Comparison of ENCODE assay signal across 28 mouse cellular contexts in genomic region chr11:76728093-76728492, GRCm38 (mm10). TPM values are rescaled to one million over a fixed set of nuclear protein-coding genes. Genes with fewer than 3 reads are reported as not detected.
A peak's percentile ranks its signal among the peaks of the same experiment; 100 is the strongest.
DNase-seq lines count a peak whose midpoint lies in the region; ATAC-seq and TF ChIP-seq lines count a peak whose summit lies in the region.
"Had no signal": no experiment of that assay in that cellular context is flagged by ENCODE, and none has a peak within 500 bp of the region (broad histone marks: within the 10 kb centered on the region; RNA-seq: fewer than 3 reads in every experiment).

No protein-coding gene starts in this region.

- H3K27me3 ChIP-seq in midbrain, postnatal 0 days (ENCODE audit: insufficient read depth, low read length): no peaks in the 10 kb centered on the region
- H3K27me3 ChIP-seq in midbrain, embryonic 16.5 days (ENCODE audit: control insufficient read depth, insufficient read depth, low read depth, low read length): no peaks in the 10 kb centered on the region
- H3K27me3 ChIP-seq: embryonic facial prominence, embryonic 13.5 days; embryonic facial prominence, embryonic 15.5 days; forebrain, embryonic 12.5 days; Patski had no signal

- no peaks in the 10 kb centered on the region for H3K9me3 ChIP-seq in midbrain, postnatal 0 days (ENCODE audit: low read length)
- H3K9me3 ChIP-seq in midbrain, embryonic 16.5 days (replicated peaks; ENCODE audit: control insufficient read depth, low read length, poor library complexity, severe bottlenecking): no peaks in the 10 kb centered on the region
- H3K9me3 ChIP-seq: embryonic facial prominence, embryonic 13.5 days; embryonic facial prominence, embryonic 15.5 days; forebrain, embryonic 10.5 days; forebrain, embryonic 12.5 days had no signal

- no peak overlapping the region for H3K9ac ChIP-seq in midbrain, postnatal 0 days (replicated peaks; ENCODE audit: low read length, poor library complexity, severe bottlenecking)
- no peak overlapping the region for H3K9ac ChIP-seq in midbrain, embryonic 16.5 days (ENCODE audit: low read depth, low read length)
- H3K9ac ChIP-seq: embryonic facial prominence, embryonic 13.5 days; embryonic facial prominence, embryonic 15.5 days; forebrain, embryonic 12.5 days had no signal

- peaks cover 29% of the 10 kb centered on the region for H3K36me3 ChIP-seq in midbrain, postnatal 0 days (ENCODE audit: insufficient read depth, low read length)
- H3K36me3 ChIP-seq in midbrain, embryonic 16.5 days (ENCODE audit: control insufficient read depth, insufficient read depth, low read length): peaks cover 28% of the 10 kb centered on the region

- no peak overlapping the region for H3K27ac ChIP-seq in midbrain, postnatal 0 days (ENCODE audit: low read depth, low read length)
- H3K27ac ChIP-seq in midbrain, embryonic 16.5 days (ENCODE audit: low read length): no peak overlapping the region
- H3K27ac ChIP-seq: embryonic facial prominence, embryonic 13.5 days; embryonic facial prominence, embryonic 15.5 days; forebrain, embryonic 10.5 days; forebrain, embryonic 12.5 days had no signal

- no peak for TF ChIP-seq CTCF in midbrain, postnatal 0 days (IDR thresholded peaks at IDR 0.05)

- no peaks in the 10 kb centered on the region for H3K4me1 ChIP-seq in midbrain, postnatal 0 days (ENCODE audit: insufficient read depth, low read length)
- H3K4me1 ChIP-seq in midbrain, embryonic 16.5 days (ENCODE audit: control insufficient read depth, insufficient read depth, low read length): no peaks in the 10 kb centered on the region
- H3K4me1 ChIP-seq: embryonic facial prominence, embryonic 13.5 days; embryonic facial prominence, embryonic 15.5 days; forebrain, embryonic 10.5 days; forebrain, embryonic 12.5 days had no signal

- no peak overlapping the region for H3K4me3 ChIP-seq in midbrain, postnatal 0 days (ENCODE audit: low read depth, low read length)
- H3K4me3 ChIP-seq in midbrain, embryonic 16.5 days (ENCODE audit: low read depth, low read length): no peak overlapping the region
- H3K4me3 ChIP-seq: embryonic facial prominence, embryonic 13.5 days; embryonic facial prominence, embryonic 15.5 days; erythroblast, embryonic 14.5 days; forebrain, embryonic 10.5 days; forebrain, embryonic 12.5 days had no signal

- DNase-seq in layer of hippocampus, adult 9-11 months: peak; percentile 13
- no peak for DNase-seq in layer of hippocampus, postnatal 25 days (ENCODE audit: extremely low spot score in 1 of 2, low spot score in 1 of 2)
- DNase-seq in midbrain, postnatal 0 days (ENCODE audit: low spot score): peak; percentile 14
- no peak for DNase-seq in Muller cell, postnatal 12 days (ENCODE audit: inconsistent ontology term)
- DNase-seq: adrenal gland, adult 8-10 months; adrenal gland, postnatal 14 days; adrenal gland, postnatal 36 days; cerebellum, adult 11 months; cerebellum, adult 18-20 months; cerebellum, adult 8-10 months; cerebellum, adult 9-11 months; cerebellum, postnatal 25 days; embryo, embryonic 11 days had no signal

- ATAC-seq in midbrain, postnatal 0 days (ENCODE audit: low FRiP score): no peak
- no peak for ATAC-seq in midbrain, embryonic 16.5 days
- ATAC-seq: activated CD4-positive, CD25-positive, alpha-beta regulatory T cell, adult 4 months; forebrain, embryonic 14.5 days; forebrain, embryonic 16.5 days; Patski had no signal

- H3K4me2 ChIP-seq in midbrain, postnatal 0 days (ENCODE audit: low read depth, low read length, poor library complexity, severe bottlenecking): no peak overlapping the region
- H3K4me2 ChIP-seq in midbrain, embryonic 16.5 days (ENCODE audit: low read length): no peak overlapping the region
- H3K4me2 ChIP-seq: embryonic facial prominence, embryonic 13.5 days; embryonic facial prominence, embryonic 15.5 days; forebrain, embryonic 12.5 days had no signal

- WGBS in midbrain, postnatal 0 days: 69% methylated on average over 11 of the region's 11 CpGs
- 57% methylated on average over 11 of the region's 11 CpGs for WGBS in midbrain, embryonic 16.5 days

RNA-seq across cellular contexts. Expression of gene Gosr1, which starts 35.3 kb away (rescaled TPM):
- total RNA-seq in layer of hippocampus, postnatal 25 days (2021): 10 to 100 TPM; 50.1 to 58.1 TPM
- 30.3 and 30.5 TPM in 2 replicates for total RNA-seq in midbrain, postnatal 0 days (2014; rRNA removed)
- polyA plus RNA-seq in midbrain, postnatal 0 days (2015; fragmentation: Nextera tagmentation; extraction: Ambion mirVana): 23.4 and 26.2 TPM in 2 replicates
- polyA plus RNA-seq in midbrain, embryonic 16.5 days (2015; fragmentation: Nextera tagmentation; extraction: Ambion mirVana): 26.4 and 28.3 TPM in 2 replicates

RNA-seq across cellular contexts. Expression of gene Trarg1, which starts 48.5 kb away (rescaled TPM):
- total RNA-seq in layer of hippocampus, postnatal 25 days (2021): under 1 TPM; 0.38 to 0.42 TPM
- total RNA-seq in midbrain, postnatal 0 days (2014; rRNA removed): 0.27 and 0.76 TPM in 2 replicates
- polyA plus RNA-seq in midbrain, postnatal 0 days (2015; fragmentation: Nextera tagmentation; extraction: Ambion mirVana): 0.61 and 0.80 TPM in 2 replicates
- 0.21 and 0.24 TPM in 2 replicates for polyA plus RNA-seq in midbrain, embryonic 16.5 days (2015; fragmentation: Nextera tagmentation; extraction: Ambion mirVana)
- total RNA-seq: common myeloid progenitor, adult 5-6 weeks; ES-E14; MEL had no signal
- polyA plus RNA-seq: embryonic facial prominence, embryonic 11.5 days; erythroblast, embryonic 14.5 days; forebrain, embryonic 12.5 days had no signal

RNA-seq across cellular contexts. Expression of gene Bhlha9, which starts 55.8 kb away (rescaled TPM):
- total RNA-seq in layer of hippocampus, postnatal 25 days (2021): 1 to 10 TPM; 5.4 TPM
- total RNA-seq in midbrain, postnatal 0 days (2014; rRNA removed): 2.8 and 4.9 TPM in 2 replicates
- polyA plus RNA-seq in midbrain, postnatal 0 days (2015; fragmentation: Nextera tagmentation; extraction: Ambion mirVana): 1.9 and 2.1 TPM in 2 replicates
- polyA plus RNA-seq in midbrain, embryonic 16.5 days (2015; fragmentation: Nextera tagmentation; extraction: Ambion mirVana): 1.3 and 1.9 TPM in 2 replicates
- total RNA-seq: adrenal gland, adult 18-20 months; adrenal gland, adult 8-10 months; adrenal gland, postnatal 14 days; adrenal gland, postnatal 36 days; common myeloid progenitor, adult 5-6 weeks; ES-E14; MEL had no signal
- polyA plus RNA-seq: activated CD4-positive, CD25-positive, alpha-beta regulatory T cell, adult 4 months; embryonic facial prominence, embryonic 11.5 days; embryonic facial prominence, embryonic 13.5 days; erythroblast, embryonic 14.5 days; forebrain, embryonic 10.5 days; forebrain, embryonic 12.5 days had no signal

Comparison
In these comparisons a context has a peak if more than half of its experiments do, and no peak if none do; other contexts are left out.
1. DNase-seq: peak in layer of hippocampus, adult 9-11 months (single experiment) and midbrain, postnatal 0 days (single experiment); none in layer of hippocampus, postnatal 25 days (0 of 2) and Muller cell, postnatal 12 days (single experiment).